Mouse (Mus musculus): ENCODE results near the gene Lat2.

DNA sequence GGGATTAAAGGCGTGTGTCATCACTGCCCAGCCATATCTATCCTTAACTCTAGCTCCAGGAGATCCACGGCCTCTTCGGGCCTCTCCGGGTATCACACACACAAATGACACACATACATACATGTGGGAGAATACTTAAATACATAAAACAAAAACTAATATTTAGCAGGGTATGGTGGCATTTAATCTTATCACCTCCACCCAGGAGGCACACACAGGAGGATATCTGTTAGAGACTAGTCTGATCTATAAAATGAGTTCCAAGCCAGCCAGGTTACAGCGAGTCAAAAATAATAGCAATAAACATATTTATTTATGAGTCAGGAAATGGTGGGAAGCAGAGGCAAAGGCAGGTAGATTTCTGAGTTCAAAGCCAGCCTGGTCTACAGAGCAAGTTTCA is 39.0 kb downstream of the Lat2 start:
- TF ChIP-seq POLR2A (IDR thresholded peaks at IDR 0.05; ENCODE audit: borderline replicate concordance, low read depth, low read length) (no peak), CTCF (IDR thresholded peaks at IDR 0.05; ENCODE audit: low read depth, low read length) (no peak)

Data from bone marrow macrophage, adult 2 months (primary cell).